Mouse (Mus musculus): ENCODE data around the gene Aifm3.

Aifm3 gene

GRCm38 (mm10) chr16:17556180-17556579 is 66.8 kb downstream of the Aifm3 start:
- no peak for DNase-seq

DNA sequence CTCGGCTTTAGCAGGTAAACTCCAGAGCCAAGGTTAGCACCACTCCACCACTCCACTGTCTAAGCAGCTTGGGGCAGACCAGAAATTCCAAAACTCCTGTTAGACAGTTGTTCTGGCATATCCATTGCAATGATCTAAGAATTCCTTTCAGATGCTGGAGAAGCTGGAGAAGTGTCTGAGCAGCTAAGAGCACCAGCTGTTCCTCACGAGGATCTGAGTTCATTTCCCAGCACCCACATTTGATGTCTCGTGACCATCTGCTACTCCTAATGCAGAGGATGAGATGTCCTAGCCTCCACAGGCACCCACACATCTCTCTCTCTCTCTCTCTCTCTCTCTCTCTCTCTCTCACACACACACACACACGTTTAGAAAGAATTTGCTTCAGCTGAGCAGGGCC is 67.5 kb downstream of the Aifm3 start:
- DNase-seq, result no peak
